Mouse (Mus musculus): ENCODE measurements around the gene Dnah1. TPM values are rescaled to one million over a fixed set of nuclear protein-coding genes. Genes with fewer than 3 reads are reported as not detected.

Dnah1 gene
- total and polyA plus RNA-seq, 3 experiments = 0.04 to 0.11 TPM; not detected in 1

GRCm38 (mm10) chr14:31267649-31268048, 56.0 kb downstream of the Dnah1 start:
- Histone ChIP-seq H3K9me3 (replicated peaks; ENCODE audit: insufficient read depth, low read length) (no peaks in the 10 kb centered on the region), H3K4me1 (ENCODE audit: control insufficient read depth in 1 of 2, insufficient read depth in 2 of 2, low read length in 2 of 2) (no peaks in the 10 kb centered on the region), H3K36me3 (ENCODE audit: control insufficient read depth in 1 of 2, insufficient read depth in 2 of 2, low read length in 2 of 2) (no peaks in the 10 kb centered on the region), H3K27me3 (ENCODE audit: control insufficient read depth in 1 of 2, insufficient read depth in 2 of 2, low read length in 2 of 2) (no peaks in the 10 kb centered on the region), H3K27ac (ENCODE audit: control insufficient read depth, low read depth, low read length) (no peak overlapping the region), H3K9ac (ENCODE audit: control insufficient read depth, low read depth, low read length, poor library complexity, severe bottlenecking) (no peak overlapping the region), H3K79me2 (ENCODE audit: control insufficient read depth, insufficient read depth, low read length, poor library complexity) (no peaks in the 10 kb centered on the region), H3K4me3 (ENCODE audit: control insufficient read depth in 1 of 2, insufficient read depth in 1 of 2, low read depth in 2 of 2, low read length in 2 of 2) (no peak overlapping the region)
- TF ChIP-seq JUND (IDR thresholded peaks at IDR 0.05; ENCODE audit: low read depth, low read length) (no peak), BHLHE40 (IDR thresholded peaks at IDR 0.05; ENCODE audit: borderline replicate concordance, low read depth, low read length) (no peak), CHD2 (IDR thresholded peaks at IDR 0.05; ENCODE audit: low read length) (no peak), MAFK (IDR thresholded peaks at IDR 0.05; ENCODE audit: borderline replicate concordance, low read depth, low read length) (no peak), MYC (IDR thresholded peaks at IDR 0.05; ENCODE audit: low read depth, low read length) (no peak), MEF2A (IDR thresholded peaks at IDR 0.05; ENCODE audit: extremely low read depth, insufficient replicate concordance, low read depth, low read length, poor library complexity, severe bottlenecking) (no peak), RCOR1 (IDR thresholded peaks at IDR 0.05; ENCODE audit: low read depth, low read length) (no peak), CTCF (IDR thresholded peaks at IDR 0.05 in 2 of 3, conservative IDR thresholded peaks at IDR 0.05 in 1 of 3; ENCODE audit: control insufficient read depth in 1 of 3, insufficient read depth in 1 of 3, low read depth in 2 of 3, low read length in 3 of 3, poor library complexity in 1 of 3, severe bottlenecking in 1 of 3) (no peak), ELF1 (IDR thresholded peaks at IDR 0.05; ENCODE audit: low read depth, low read length) (no peak)
- DNase-seq (ENCODE audit: low read depth, low spot score) = no peak

GRCm38 (mm10) chr14:31260932-31261331, 62.8 kb downstream of the Dnah1 start:
- no peaks in the 10 kb centered on the region for H3K9me3 ChIP-seq (replicated peaks; ENCODE audit: insufficient read depth, low read length)
- H3K4me1 ChIP-seq (ENCODE audit: control insufficient read depth in 1 of 2, insufficient read depth in 2 of 2, low read length in 2 of 2) = peaks cover 12 to 25% of the 10 kb centered on the region in 2 experiments
- H3K9ac ChIP-seq (ENCODE audit: control insufficient read depth, low read depth, low read length, poor library complexity, severe bottlenecking) = peak overlapping the region; percentile 58
- peak overlapping the region in 1 of 2 experiments; percentile 35; a peak in 2 of 4 replicates for H3K4me3 ChIP-seq (ENCODE audit: control insufficient read depth in 1 of 2, insufficient read depth in 1 of 2, low read depth in 2 of 2, low read length in 2 of 2)
- H3K36me3 ChIP-seq (ENCODE audit: control insufficient read depth in 1 of 2, insufficient read depth in 2 of 2, low read length in 2 of 2) = peaks cover 0 to 20% of the 10 kb centered on the region in 2 experiments
- H3K79me2 ChIP-seq (ENCODE audit: control insufficient read depth, insufficient read depth, low read length, poor library complexity) = no peaks in the 10 kb centered on the region
- H3K27me3 ChIP-seq (ENCODE audit: control insufficient read depth in 1 of 2, insufficient read depth in 2 of 2, low read length in 2 of 2) = no peaks in the 10 kb centered on the region
- no peak for DNase-seq (ENCODE audit: low read depth, low spot score)
- H3K27ac ChIP-seq (ENCODE audit: control insufficient read depth, low read depth, low read length) = peak overlapping the region; percentile 98
- 0 out of 2 replicates have a peak, but pooled peaks have one; percentile 28 for TF ChIP-seq NELFE (IDR thresholded peaks at IDR 0.05; ENCODE audit: low read depth, low read length)
- TF ChIP-seq ETS1 (IDR thresholded peaks at IDR 0.05; ENCODE audit: low read depth, low read length) = no peak
- TF ChIP-seq E2F4 (IDR thresholded peaks at IDR 0.05; ENCODE audit: borderline replicate concordance, low read depth, low read length) = no peak
- TF ChIP-seq SIN3A (IDR thresholded peaks at IDR 0.05; ENCODE audit: low read length) = no peak
- no peak for TF ChIP-seq HCFC1 (IDR thresholded peaks at IDR 0.05; ENCODE audit: low read depth, low read length)
- no peak for TF ChIP-seq MAZ (IDR thresholded peaks at IDR 0.05; ENCODE audit: low read depth, low read length)
- TF ChIP-seq ZC3H11A (IDR thresholded peaks at IDR 0.05; ENCODE audit: low read depth, low read length) = no peak
- TF ChIP-seq ZMIZ1 (IDR thresholded peaks at IDR 0.05; ENCODE audit: low read depth, low read length) = no peak
- no peak for TF ChIP-seq MAX (IDR thresholded peaks at IDR 0.05; ENCODE audit: low read length)
- no peak for TF ChIP-seq CHD1 (IDR thresholded peaks at IDR 0.05; ENCODE audit: low read depth, low read length)
- TF ChIP-seq TBP (IDR thresholded peaks at IDR 0.05; ENCODE audit: low read depth, low read length) = no peak
- TF ChIP-seq NRF1 (IDR thresholded peaks at IDR 0.05; ENCODE audit: insufficient read depth, low read depth, low read length, poor library complexity, severe bottlenecking) = no peak
- peak in 1 of 2 experiments; percentile 31; a peak in 1 of 4 replicates for TF ChIP-seq EP300 (IDR thresholded peaks at IDR 0.05; ENCODE audit: low read depth in 1 of 2, low read length in 2 of 2)
- TF ChIP-seq JUND (IDR thresholded peaks at IDR 0.05; ENCODE audit: low read depth, low read length) = no peak
- TF ChIP-seq KAT2A (conservative IDR thresholded peaks at IDR 0.05; ENCODE audit: low read depth, low read length) = no peak
- TF ChIP-seq CTCF (IDR thresholded peaks at IDR 0.05 in 2 of 3, conservative IDR thresholded peaks at IDR 0.05 in 1 of 3; ENCODE audit: control insufficient read depth in 1 of 3, insufficient read depth in 1 of 3, low read depth in 2 of 3, low read length in 3 of 3, poor library complexity in 1 of 3, severe bottlenecking in 1 of 3) = no peak
- TF ChIP-seq UBTF (IDR thresholded peaks at IDR 0.05; ENCODE audit: borderline replicate concordance, insufficient read depth, low read depth, low read length) = no peak
- TF ChIP-seq TAL1 (IDR thresholded peaks at IDR 0.05; ENCODE audit: low read length) = 0 out of 2 replicates have a peak, but pooled peaks have one; percentile 19
- no peak for TF ChIP-seq RCOR1 (IDR thresholded peaks at IDR 0.05; ENCODE audit: low read depth, low read length)
- TF ChIP-seq MYC (IDR thresholded peaks at IDR 0.05; ENCODE audit: low read depth, low read length) = no peak
- TF ChIP-seq TCF12 (IDR thresholded peaks at IDR 0.05; ENCODE audit: low read depth, low read length) = no peak
